Mouse (Mus musculus) adrenal gland, adult 2 months (tissue): ENCODE measurements at regions not wholly inside any gene's neighbourhood (a gene's known extent, or its start where the extent isn't known, plus 50 kb on each side); places are given as distances from the start of the nearest gene placed in this dataset.

ENCODE experiments used
- DNase-seq: peaks from one replicate; pipeline ENCODE4 v3.0.0; 2021

GRCm38 (mm10) chr1:177667041-177667791 lies 62.4 kb upstream of the 1700016C15Rik start:
- no peak for DNase-seq

GRCm38 (mm10) chr1:177670576-177670975 lies 59.0 kb upstream of the 1700016C15Rik start:
- DNase-seq: no peak

GRCm38 (mm10) chr1:177676657-177677056 lies 53.0 kb upstream of the 1700016C15Rik start:
- peak; percentile 12 for DNase-seq

- no peak for DNase-seq
These were observed 50.8 kb upstream of the 1700016C15Rik start for GRCm38 (mm10) chr1:177678832-177679231.
